Mouse (Mus musculus) CD4-positive, CD25-positive, alpha-beta regulatory T cell, adult 2 months (primary cell): ENCODE measurements at regions not wholly inside any gene's neighbourhood (a gene's known extent, or its start where the extent isn't known, plus 50 kb on each side); places are given as distances from the start of the nearest gene placed in this dataset.
"Not testable (repeated sequence)": the region's sequence is repeated elsewhere in the genome, so short reads cannot be mapped to it uniquely, and the experiment has no call there.

Experiments used
- DNase-seq: peaks from one replicate; pipeline ENCODE4 v3.0.0-alpha.2; 2012; ENCODE audit warnings: low read depth, low spot score

DNA sequence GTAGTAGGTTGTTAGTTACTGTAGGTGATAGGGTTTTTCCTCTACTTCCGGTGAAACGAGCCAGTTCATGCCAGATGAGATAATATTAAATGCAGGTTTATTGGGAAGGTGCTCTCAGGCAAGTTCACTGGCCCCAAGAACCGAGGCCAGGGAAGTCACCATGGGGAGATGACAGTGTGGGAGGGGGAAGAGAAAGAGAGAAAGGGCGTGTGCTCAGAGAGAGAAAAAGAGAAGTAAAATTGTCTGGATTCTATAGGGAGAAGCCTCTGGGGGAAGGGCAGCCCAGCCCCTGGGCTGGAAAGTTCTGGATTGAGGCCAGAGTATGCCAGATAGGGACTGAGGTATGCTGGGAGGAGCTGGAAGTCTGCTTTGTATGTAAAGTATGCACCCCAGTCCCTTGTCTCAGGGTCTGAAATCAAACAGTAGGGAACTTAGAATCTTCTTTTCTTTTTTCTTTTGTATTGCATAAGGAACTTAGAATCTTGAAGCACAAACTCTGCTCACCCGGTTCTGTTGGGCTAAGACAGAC, 292.9 kb upstream of the Arglu1 start:
- no peak for DNase-seq

DNA sequence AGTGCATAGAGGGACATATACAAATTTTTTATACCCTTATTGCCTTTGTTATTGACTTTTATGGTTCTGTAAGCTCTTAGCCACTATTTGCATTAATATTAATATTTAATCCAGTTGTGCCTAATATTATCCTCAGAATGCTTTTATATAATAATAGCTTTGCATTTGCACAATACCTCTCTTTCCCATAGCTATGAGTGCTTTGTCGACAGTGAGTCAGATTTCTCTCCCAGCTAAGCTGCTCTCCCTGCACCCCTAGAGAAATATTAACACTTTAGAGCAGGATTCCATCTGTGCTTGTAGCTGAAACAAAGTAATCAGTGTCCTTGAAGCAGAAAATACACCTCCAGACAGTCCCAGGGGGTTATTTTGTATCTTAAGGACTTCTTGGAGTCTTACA, 288.6 kb upstream of the Arglu1 start:
- DNase-seq = no peak

DNA sequence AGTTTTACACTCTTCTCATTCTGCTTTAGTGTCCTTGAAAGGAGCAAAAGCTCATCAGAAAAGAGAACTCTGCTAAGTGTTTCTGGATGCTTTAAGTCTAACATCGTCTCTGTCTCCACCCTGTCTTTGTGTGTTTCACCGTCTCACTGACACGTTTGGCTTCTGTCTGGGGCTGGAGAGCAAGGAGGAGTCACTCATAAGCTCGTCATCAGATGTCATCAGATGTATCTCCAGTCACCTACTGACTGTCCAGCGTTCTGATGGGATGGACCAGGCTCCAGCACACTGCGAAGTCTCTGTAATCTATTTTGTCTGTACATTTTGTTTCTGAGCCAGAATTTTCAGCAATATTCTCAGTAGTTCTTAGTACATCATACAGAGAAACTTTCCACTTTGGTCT, 283.4 kb upstream of the Arglu1 start:
- no peak for DNase-seq

DNA sequence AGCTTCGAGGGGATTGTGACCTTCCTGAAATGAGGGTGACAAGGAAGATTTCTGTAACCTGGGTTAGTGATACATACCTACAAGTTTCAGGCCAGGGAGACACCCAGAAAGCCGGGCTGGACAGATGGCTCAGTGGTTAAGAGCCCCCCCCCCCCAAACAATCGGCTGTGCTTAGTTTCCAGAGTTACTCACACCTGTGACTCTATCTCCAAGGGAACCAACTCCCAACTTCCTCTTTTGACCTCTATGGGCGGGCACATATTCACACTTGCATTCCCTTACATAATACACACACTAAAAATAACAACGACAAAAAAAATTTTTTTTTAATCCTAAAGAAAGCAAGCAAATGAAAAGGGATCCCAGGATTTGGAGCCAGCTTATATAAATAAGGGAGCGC, 283.0 kb upstream of the Arglu1 start:
- no peak for DNase-seq

DNA sequence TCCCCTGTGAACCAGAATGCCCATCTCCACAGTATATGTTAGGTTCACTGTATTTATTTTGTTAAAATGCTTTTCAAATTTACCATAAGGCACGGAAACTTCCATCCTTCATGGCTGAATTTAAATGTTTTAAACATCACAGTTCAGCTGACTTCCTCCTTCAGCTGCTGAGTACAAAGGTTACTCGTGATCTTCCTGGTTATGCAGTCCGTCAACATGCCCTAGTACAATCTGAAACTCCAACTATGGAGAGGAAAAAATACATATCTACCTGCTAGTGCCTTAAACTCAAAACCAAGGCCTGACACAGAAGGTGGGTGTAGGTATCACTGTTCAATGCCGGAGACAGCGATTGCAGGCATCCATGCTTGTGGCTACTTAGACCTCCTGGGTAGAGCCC, 280.5 kb upstream of the Arglu1 start:
- DNase-seq = no peak

DNA sequence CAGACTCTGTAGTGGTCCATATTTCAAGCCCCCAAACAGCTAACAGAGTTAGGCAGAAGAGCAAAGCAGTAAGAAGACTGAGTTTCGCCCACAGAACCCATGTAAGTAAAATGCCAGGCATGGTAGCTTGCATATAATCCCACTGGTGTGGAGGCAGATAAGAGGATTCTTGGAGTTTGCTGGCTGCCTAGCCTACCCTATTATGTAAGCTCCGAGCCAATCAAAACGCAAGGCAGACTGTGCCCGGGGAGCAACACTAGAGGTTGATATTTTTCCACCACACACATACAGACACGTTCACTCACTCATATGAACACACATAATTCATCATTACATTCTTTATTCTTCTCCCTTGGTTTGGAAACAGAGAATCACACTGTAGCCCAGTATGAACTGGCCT, 280.0 kb upstream of the Arglu1 start:
- no peak for DNase-seq

DNA sequence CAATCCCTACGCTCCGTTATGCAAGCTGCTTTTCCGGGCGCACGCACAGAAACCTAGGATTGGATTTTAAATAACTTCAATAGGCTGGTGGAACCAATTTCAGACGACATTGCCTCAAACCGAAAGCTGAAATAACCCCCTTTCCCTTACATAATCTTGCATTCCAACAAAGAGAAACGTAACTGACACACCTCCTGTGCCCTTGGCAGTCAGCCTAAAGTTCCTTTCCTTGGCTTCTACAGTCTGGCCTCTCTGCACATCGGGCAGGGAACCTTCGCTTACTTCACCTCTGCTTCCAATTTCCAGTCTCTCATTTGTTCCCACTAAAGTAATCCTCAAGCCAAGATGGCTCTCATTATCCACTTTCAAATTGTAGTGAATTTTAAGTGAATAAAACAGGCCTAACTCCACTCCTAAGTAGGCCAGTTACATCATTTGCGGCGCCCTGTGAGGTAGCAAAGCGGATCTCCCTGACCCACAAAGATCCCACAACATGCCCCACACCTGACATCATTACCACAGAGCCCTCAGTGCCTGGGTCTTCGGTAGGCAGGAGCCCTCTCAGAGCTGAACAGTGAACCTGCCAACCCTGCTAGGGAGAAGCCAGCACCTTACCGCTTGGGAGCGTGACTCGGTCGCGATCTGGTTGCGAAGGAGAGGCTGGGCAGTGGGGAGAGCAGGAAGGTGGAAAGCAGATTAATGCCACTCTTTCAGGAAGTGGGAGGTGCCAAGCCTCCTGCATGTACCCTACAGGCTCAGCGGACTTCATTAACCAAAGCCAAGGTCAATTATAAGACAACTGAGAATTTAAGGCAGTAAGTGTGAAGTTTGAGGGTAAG, 279.0 kb upstream of the Arglu1 start:
- DNase-seq = no peak

DNA sequence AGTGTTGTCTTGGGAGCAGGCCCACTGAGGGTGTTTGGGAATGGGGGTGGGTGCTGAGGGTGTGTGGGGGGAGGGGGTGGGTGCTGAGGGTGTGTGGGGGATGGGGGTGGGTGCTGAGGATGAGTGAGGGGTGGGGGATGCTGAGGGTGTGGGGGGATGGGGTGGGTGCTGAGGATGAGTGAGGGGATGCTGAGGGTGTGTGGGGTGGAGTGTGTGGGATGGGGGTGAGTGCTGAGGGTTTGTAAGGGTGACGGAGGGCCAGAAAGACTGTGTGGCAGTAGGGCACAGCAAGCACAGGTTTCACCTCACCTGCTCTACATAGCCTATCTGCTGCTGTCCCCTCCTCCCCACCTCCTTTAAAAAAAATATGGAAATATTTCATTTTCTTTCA, 276.3 kb upstream of the Arglu1 start:
- no peak for DNase-seq

DNA sequence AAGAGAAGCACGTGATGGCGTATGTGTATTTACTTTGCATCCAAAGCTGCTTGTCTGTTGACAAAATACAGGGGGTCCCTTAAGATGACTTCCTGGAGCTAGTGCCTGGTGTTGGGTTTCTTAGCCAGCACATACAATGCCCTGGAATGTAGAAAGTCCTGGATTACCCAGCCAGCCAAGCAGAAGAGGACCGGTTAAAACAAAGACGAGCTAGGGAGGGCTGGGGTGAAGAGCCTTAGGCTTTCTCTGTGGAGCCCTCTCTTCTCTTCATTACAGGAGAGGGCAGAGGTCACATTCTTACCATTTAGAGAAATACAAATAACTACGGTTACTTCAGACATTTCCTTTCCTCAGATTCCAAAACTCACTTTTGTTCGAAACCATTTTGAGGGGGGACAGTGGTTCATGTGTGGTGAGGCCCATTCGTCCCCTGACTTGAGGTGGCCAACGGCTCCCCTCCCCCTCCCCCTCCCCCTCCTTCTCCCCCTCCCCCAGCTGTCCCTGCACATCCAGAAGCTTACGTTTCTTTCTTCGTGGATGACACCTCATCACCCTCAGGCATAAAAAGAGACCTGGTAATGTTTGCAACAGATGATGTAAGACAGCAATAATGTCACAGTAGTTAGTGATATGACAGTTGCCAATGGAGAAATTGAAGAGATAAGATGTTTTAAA, 275.8 kb upstream of the Arglu1 start:
- no peak for DNase-seq

DNA sequence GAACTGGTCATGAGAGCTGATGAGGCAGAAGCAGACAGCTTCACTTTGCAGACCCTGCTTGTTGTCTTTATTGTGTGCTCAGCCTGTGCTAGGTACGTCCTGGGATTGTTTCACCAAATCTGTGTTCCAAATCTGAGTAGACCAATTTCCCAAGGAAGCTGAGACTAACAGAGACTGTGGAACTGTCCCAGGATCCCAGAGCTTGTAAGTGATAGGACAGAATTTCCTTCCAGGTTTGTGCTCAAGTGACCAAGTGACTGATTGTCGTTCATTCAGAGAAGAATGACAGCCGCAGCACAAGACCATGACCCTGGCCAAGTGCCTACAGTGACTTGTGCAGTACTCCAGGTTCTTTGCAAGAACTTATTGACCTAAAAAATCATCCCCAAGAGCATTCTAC, 269.9 kb upstream of the Arglu1 start:
- no peak for DNase-seq

DNA sequence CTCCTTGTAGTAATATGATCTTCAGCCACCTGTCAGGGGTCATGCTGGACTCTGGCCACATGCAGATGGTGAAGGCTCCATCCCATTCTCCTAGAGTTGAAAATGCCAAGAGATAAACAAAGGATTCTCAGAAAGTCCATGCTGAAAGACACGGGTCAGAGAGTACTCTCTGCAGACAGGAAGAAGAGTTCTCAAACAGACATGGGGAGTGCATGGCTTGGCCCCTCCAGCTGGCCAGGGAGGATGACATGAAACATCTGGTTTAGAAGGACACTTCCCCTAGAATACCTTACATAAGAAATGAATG, 269.4 kb upstream of the Arglu1 start:
- no peak for DNase-seq

DNA sequence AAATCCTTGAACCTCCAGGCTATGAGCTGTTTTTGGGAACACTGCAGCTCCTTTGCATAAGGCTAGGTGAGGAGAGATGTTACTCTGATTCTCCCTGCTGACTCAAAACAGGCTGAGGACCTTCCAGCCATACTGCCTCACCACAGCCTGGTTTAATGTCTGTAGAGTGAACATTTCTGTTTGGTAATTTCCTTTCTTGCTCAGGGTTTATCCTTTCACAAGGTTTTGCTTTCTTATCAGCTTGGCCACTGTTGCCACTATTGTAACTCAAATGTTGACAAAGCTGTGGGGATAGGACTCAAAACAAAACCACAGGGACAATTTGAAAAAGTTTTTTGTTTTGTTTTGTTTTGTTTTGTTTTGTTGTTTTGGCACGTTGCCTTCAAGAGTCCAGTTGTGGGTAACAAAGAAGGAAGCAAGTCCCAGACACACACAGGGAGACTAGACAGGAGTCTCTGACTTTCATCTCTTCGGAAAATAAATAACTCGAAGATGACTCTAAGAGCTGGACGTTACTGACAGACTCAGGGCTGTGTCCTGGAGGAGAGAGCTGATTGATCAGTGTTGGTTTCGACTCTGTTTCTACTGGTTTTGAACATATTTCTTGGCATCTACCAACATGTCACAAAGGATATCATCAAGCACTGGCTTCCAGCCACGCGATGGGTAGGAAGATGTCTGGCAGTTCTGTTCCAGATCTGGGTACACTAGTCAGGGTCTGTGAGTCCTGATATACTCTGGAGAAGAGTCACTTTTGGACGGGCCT, 268.9 kb upstream of the Arglu1 start:
- no peak for DNase-seq

DNA sequence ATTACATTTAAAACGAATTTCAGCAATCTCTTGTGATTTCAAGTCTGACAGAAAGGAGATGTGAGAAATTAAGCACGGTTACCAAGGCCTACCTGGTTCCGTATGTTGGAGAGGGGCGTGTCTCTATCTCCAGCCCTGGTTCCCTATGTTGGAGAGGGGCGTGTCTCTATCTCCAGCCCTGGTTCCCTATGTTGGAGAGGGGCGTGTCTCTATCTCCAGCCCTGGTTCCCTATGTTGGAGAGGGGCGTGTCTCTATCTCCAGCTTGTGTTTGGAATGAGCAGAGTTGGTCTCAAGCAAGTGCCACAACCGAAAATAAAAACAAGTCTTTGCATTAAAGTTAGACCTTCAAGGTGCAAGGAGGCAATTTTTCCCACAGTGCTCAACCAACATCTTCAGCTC, 267.8 kb upstream of the Arglu1 start:
- not testable (repeated sequence) for DNase-seq

DNA sequence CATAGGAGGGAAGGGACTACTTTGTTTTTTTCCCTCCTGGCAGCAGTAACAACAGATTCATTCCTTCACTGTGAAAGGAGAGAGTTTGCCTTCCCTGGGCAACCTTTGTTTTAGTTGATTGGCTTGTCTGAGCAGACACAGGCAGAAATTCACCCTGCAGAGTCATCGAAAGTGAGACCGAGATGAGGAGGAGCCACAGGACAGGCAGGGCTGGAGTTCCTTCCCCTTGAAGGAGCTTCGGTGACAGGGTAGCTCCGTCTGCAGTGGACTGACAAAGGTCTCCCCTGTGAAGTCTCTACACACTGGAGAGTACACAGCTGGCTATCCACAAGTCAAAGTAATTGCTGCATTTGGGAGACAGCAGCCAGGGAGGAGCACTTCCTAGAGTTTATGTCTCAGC, 261.9 kb upstream of the Arglu1 start:
- no peak for DNase-seq

DNA sequence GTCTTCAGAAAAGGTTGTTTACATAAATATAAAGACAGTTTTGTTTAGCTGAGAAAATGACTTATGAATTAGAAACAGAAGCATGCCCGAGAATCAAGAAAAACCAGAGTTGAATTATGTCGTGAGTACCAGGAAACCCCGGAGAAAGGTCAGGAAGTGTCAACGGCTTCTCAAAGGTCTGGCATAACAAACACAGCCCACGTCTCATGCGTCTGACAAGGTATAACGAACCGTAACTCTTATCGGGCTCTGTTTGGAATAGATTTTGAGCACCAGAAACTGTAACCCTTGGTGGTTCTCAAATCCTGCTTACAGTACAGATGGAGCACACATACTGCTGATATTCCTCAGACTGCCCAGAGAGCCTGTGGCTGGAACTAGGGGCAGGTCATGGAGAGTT, 260.9 kb upstream of the Arglu1 start:
- DNase-seq = no peak

DNA sequence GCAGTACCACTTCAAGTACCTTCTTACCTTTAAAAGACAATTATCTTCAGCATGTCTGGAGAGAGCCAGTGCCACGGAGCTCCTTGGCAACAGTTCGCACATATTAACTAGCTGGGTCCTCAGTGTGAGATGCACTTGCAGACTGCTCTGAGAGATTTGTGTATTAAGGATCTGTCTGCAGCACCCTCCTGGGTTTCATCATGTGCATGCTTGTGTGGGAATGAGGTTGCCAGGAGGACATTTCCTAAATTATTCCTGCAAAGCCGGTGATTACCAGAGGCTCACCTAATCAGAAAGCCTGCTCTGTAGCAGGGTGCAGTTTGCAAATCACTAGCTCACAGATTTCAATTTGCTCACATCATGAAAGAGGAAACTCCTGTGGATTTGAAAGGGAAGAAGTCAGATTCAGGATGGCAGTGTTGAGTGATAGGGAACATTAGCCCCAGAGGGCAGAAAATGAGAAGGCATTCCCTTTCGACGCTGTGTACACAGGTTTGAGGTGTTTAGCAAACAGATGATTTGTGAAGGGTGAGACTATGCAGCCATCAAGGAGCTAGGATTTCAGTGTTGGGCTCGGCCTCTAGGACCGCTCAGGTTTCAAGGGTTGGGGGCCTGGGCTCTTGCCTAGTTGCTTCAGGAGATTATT, 257.3 kb upstream of the Arglu1 start:
- no peak for DNase-seq

DNA sequence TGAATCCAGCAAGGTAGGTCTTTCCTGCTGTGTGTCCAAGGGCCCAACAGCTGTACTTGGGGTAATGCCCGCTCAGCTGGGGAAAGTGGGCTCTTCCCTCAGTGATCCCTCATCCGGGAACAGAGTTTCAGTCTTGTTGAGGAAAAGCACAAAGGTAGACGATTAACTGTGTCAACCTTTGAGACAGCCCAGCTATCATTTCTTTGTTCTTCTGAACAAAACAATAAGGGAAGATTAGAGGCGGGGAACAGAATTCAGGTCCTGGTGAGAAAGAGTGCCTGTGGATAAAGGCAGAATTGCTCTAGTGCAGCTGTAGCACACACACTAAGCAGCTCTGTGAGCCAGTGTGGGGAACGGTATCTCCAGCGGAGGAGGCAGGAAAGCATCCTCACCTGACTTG, 252.7 kb upstream of the Arglu1 start:
- no peak for DNase-seq

DNA sequence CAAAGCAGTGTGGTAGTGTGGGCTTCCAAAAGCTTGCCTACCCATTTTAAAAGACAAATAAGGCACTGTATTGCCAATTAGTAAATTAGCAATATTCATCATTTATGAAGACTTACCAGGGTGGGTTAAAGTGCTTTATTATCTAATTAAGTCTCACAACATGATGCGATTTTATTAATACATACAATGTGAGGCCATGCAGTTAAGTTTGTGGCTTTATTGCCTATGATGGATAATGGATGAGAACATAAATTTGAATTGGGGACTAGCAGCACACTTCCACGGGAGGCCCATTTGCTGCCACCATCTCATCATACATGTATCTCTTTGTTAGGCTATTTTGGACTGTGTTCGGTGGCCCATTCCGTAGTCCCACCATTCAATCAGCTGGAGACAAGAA, 250.6 kb upstream of the Arglu1 start:
- DNase-seq = no peak

DNA sequence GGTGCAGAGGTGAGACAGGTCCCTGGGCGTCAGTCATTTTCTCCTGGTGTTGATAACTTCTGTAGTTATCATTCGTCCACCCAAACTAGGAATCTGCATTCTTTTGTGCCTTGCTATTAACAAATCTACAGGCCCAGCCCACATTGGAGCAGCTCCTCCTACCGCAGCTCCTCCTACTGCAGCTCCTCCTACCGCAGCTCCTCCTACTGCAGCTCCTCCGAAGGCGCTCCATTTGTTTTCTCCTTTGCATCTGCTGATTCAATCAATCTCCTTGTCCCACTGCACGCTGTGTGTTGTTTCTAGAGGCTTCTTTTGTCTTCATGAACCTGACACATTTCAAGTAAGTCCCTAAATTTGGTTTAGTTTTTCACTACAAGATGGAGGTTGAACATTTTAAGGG, 248.2 kb upstream of the Arglu1 start:
- no peak for DNase-seq

DNA sequence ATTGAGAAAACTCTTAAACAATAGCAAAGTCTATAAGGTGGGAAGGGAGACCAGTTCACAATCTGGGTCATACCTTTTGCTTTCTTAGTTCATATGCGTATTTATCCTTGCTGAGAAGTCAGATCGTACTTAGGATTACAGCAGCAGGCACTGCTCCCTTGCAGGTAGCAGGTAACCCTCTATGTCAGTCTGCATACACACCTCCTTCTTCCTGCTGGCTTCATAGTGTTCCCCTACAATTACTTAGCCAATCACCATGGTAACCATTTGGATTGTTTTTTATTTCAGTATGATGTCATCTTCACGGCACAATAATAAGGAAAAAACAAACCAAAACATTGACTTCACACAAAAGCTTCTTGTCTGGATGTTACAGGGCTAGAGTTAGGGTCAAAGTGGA, 242.1 kb upstream of the Arglu1 start:
- no peak for DNase-seq

DNA sequence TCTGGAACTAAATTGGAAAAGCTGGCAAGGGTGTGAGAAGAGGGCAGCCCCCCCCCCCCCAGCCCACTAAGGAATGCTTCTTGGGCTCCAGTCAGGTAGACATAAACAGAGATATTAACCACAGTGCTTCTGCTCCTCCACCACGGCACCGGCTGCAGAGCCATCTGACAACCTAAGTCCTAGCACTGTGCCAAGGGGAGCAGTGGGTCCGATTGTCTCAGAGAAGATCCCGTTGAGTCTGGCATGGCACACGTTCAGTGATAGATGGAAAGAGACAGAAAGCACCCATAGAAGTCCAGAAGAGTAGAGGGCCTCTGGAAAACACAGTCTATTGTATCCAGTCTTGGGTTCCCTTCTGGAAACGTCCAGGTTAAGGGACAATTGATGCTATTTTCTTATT, 241.4 kb upstream of the Arglu1 start:
- DNase-seq = no peak
